Mouse (Mus musculus): ENCODE data around the gene Gpm6b. TPM values are rescaled to one million over a fixed set of nuclear protein-coding genes. Genes with fewer than 3 reads are reported as not detected.
A peak's percentile ranks its signal among the peaks of the same experiment; 100 is the strongest.

The Gpm6b gene
- polyA plus RNA-seq, 1 experiment from 2014 or later, result 5.0 TPM

DNA sequence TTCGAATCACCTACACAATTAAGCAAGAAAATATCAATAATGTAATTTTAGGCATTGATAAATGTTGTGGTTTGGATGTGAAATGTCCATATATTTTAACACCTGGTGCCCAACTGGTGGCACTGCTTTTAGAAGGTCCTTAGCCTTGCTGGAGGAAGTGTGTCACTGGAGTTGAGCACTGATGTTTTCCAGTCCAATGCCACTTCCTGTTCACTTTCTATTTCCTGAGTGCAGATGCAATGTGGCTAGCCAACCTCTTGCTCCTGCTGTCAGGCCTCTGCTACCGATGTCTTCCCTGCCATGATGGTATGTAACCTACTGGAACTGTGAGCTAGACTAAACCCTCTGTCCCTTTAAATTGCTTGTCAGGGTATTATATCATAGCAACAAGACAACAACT, 65.6 kb downstream of the Gpm6b start:
- WGBS, result 68% methylated on average over 2 of the region's 2 CpGs
- no peaks in the 10 kb centered on the region for H3K27me3 ChIP-seq (replicated peaks)
- no peaks in the 10 kb centered on the region for H3K4me1 ChIP-seq (replicated peaks)
- ATAC-seq (ENCODE audit: insufficient number of reproducible peaks, low FRiP score), result no peak
- H3K27ac ChIP-seq (ENCODE audit: poor library complexity, severe bottlenecking), result no peak overlapping the region
- no peak overlapping the region for H3K9ac ChIP-seq
- H3K4me2 ChIP-seq, result no peak overlapping the region
- H3K36me3 ChIP-seq, result no peaks in the 10 kb centered on the region
- H3K9me3 ChIP-seq (replicated peaks), result no peaks in the 10 kb centered on the region
- H3K4me3 ChIP-seq, result no peak overlapping the region

DNA sequence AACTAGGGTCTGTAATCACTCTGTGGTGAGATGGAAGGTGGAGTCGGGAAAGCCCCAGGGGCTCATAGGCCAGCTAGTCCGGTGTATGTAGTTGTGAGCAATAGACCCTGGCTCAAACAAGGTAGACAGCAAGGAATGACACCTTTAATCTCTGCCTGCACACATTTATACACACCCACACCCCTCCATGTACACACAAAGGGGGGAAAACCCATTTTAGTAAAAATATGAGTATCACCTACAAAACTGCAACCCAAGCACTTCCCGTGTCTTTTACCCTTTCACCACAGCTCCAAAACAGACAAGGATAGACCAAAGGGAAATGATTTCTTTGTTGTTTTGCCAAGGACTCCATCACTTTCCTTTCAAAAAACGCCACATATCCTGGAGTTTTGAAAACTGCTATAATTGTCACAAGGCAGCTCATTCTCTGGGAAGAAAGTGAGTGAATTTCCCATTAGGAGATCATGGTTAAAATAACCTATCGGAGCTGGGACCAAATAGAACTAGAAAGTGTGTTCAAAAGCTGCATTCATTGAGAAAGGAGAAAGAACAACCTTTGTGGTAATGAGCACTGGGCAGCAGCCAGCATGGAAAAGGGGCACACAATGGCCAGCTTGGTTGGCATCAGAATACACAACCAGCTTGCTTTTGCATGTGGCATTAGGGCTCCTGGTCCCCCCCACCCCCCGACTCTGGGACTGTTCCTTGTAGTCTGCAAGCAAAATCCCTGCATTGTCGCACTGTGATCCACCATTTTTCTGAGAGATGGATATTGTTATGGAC, 68.9 kb downstream of the Gpm6b start:
- no peaks in the 10 kb centered on the region for H3K27me3 ChIP-seq (replicated peaks)
- no peaks in the 10 kb centered on the region for H3K36me3 ChIP-seq
- no peak overlapping the region for H3K27ac ChIP-seq (ENCODE audit: poor library complexity, severe bottlenecking)
- H3K4me2 ChIP-seq, result no peak overlapping the region
- 73% methylated on average over 7 of the region's 7 CpGs for WGBS
- H3K4me1 ChIP-seq (replicated peaks), result no peaks in the 10 kb centered on the region
- no peak for ATAC-seq (ENCODE audit: insufficient number of reproducible peaks, low FRiP score)
- H3K9ac ChIP-seq, result no peak overlapping the region
- H3K9me3 ChIP-seq (replicated peaks), result no peaks in the 10 kb centered on the region
- no peak overlapping the region for H3K4me3 ChIP-seq

DNA sequence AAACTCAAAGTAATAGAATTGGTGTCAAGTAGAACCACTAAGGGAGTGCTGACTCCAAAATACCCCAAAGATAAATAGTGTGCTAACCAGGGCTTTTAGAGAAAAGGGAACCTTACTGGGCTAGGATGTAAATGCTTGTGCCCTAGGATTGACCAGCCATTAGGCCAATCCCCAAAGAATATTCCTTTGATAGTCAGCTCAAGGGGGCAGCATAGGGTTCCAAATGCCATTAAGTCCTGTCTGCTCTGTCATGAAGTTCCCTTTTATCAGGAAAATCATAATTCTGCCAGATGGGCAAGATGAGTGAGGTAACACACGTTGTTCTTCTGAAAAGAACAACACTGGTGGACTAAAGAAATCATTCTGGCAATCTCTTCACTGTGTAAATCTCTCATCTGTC, 70.1 kb downstream of the Gpm6b start:
- no peaks in the 10 kb centered on the region for H3K9me3 ChIP-seq (replicated peaks)
- WGBS, result 38% methylated on average over 1 of the region's 1 CpGs
- no peaks in the 10 kb centered on the region for H3K4me1 ChIP-seq (replicated peaks)
- no peak overlapping the region for H3K4me3 ChIP-seq
- H3K36me3 ChIP-seq, result no peaks in the 10 kb centered on the region
- no peak overlapping the region for H3K4me2 ChIP-seq
- H3K27ac ChIP-seq (ENCODE audit: poor library complexity, severe bottlenecking), result no peak overlapping the region
- ATAC-seq (ENCODE audit: insufficient number of reproducible peaks, low FRiP score), result no peak
- no peak overlapping the region for H3K9ac ChIP-seq
- no peaks in the 10 kb centered on the region for H3K27me3 ChIP-seq (replicated peaks)

DNA sequence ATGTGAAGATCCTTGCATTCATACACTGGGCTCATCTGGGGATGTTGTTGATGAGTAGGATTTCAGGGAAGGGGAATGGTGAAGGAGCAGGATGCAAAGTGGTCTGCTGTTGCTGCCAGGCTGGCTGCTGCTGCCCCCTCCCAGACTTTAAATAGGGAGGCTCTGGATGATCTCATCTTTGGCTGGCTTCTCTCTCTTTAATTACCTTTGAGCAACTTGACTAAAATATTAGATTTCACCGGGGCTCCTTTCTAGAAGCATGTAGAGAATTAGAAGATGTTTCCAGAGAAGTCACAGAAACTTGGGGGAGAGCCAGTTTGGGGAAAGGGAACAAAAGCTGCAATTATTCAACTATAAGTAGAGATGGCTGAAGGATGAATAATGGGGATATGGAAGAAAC, 76.5 kb downstream of the Gpm6b start:
- WGBS, result 71% methylated on average over 1 of the region's 1 CpGs
- Histone ChIP-seq H3K4me1 (replicated peaks) (no peaks in the 10 kb centered on the region), H3K27ac (ENCODE audit: poor library complexity, severe bottlenecking) (no peak overlapping the region), H3K4me3 (no peak overlapping the region), H3K36me3 (no peaks in the 10 kb centered on the region), H3K27me3 (replicated peaks) (no peaks in the 10 kb centered on the region), H3K9me3 (replicated peaks) (no peaks in the 10 kb centered on the region), H3K4me2 (no peak overlapping the region), H3K9ac (no peak overlapping the region)
- ATAC-seq (ENCODE audit: insufficient number of reproducible peaks, low FRiP score), result no peak

GRCm38 (mm10) chrX:166316552-166317375, 78.1 kb downstream of the Gpm6b start:
- Histone ChIP-seq H3K9ac (no peak overlapping the region), H3K27ac (ENCODE audit: poor library complexity, severe bottlenecking) (no peak overlapping the region), H3K9me3 (replicated peaks) (no peaks in the 10 kb centered on the region), H3K4me3 (no peak overlapping the region), H3K4me2 (no peak overlapping the region), H3K36me3 (no peaks in the 10 kb centered on the region), H3K4me1 (replicated peaks) (no peaks in the 10 kb centered on the region), H3K27me3 (replicated peaks) (no peaks in the 10 kb centered on the region)
- ATAC-seq (ENCODE audit: insufficient number of reproducible peaks, low FRiP score), result no peak
- 55% methylated on average over 7 of the region's 7 CpGs for WGBS

GRCm38 (mm10) chrX:166317376-166317679, 78.6 kb downstream of the Gpm6b start:
- Histone ChIP-seq H3K4me3 (no peak overlapping the region), H3K4me2 (no peak overlapping the region), H3K9ac (no peak overlapping the region), H3K9me3 (replicated peaks) (no peaks in the 10 kb centered on the region), H3K4me1 (replicated peaks) (no peaks in the 10 kb centered on the region), H3K27ac (ENCODE audit: poor library complexity, severe bottlenecking) (no peak overlapping the region), H3K27me3 (replicated peaks) (no peaks in the 10 kb centered on the region), H3K36me3 (no peaks in the 10 kb centered on the region)
- ATAC-seq (ENCODE audit: insufficient number of reproducible peaks, low FRiP score), result no peak
- 95% methylated on average over 1 of the region's 1 CpGs for whole genome bisulfite sequencing

GRCm38 (mm10) chrX:166323226-166323625, 84.5 kb downstream of the Gpm6b start:
- Histone ChIP-seq H3K4me1 (replicated peaks) (0 out of 2 replicates have a peak, but pooled peaks cover under 1% of the 10 kb centered on the region), H3K27ac (ENCODE audit: poor library complexity, severe bottlenecking) (no peak overlapping the region), H3K4me3 (no peak overlapping the region), H3K4me2 (no peak overlapping the region), H3K27me3 (replicated peaks) (no peaks in the 10 kb centered on the region), H3K36me3 (no peaks in the 10 kb centered on the region), H3K9ac (no peak overlapping the region), H3K9me3 (replicated peaks) (no peaks in the 10 kb centered on the region)
- 80% methylated on average over 3 of the region's 3 CpGs for WGBS
- no peak for ATAC-seq (ENCODE audit: insufficient number of reproducible peaks, low FRiP score)

DNA sequence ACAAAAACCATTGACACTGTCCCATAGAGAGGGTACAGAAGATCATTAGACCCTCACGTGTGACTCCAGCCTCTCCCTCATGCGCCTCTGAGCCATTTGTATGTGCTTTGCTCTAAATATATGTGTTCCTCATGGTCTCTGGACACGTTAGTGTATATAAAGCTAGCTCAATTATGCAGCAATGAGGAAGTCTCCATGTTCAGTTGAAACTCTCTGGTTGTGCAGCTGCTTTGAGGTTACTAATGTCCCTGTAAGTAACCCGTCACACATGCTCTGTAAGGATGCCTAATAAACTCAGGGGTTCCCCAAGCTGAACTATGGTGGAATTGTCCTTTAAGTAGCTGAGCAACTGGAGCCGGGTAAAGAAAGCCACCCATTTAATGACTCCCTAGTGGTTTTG, 88.9 kb downstream of the Gpm6b start:
- 0 out of 2 replicates have a peak, but pooled peaks cover 6% of the 10 kb centered on the region for H3K4me1 ChIP-seq (replicated peaks)
- 65% methylated on average over 5 of the region's 5 CpGs for WGBS
- H3K9ac ChIP-seq, result no peak overlapping the region
- H3K9me3 ChIP-seq (replicated peaks), result no peaks in the 10 kb centered on the region
- no peak overlapping the region for H3K4me3 ChIP-seq
- no peak overlapping the region for H3K27ac ChIP-seq (ENCODE audit: poor library complexity, severe bottlenecking)
- H3K27me3 ChIP-seq (replicated peaks), result no peaks in the 10 kb centered on the region
- ATAC-seq (ENCODE audit: insufficient number of reproducible peaks, low FRiP score), result no peak
- H3K4me2 ChIP-seq, result no peak overlapping the region
- H3K36me3 ChIP-seq, result no peaks in the 10 kb centered on the region

GRCm38 (mm10) chrX:166328219-166328901, 89.6 kb downstream of the Gpm6b start:
- no peak overlapping the region for H3K9ac ChIP-seq
- no peaks in the 10 kb centered on the region for H3K27me3 ChIP-seq (replicated peaks)
- H3K9me3 ChIP-seq (replicated peaks), result no peaks in the 10 kb centered on the region
- H3K36me3 ChIP-seq, result no peaks in the 10 kb centered on the region
- H3K4me1 ChIP-seq (replicated peaks), result 0 out of 2 replicates have a peak, but pooled peaks cover 6% of the 10 kb centered on the region
- 48% methylated on average over 3 of the region's 3 CpGs for WGBS
- no peak overlapping the region for H3K4me3 ChIP-seq
- H3K4me2 ChIP-seq, result no peak overlapping the region
- no peak overlapping the region for H3K27ac ChIP-seq (ENCODE audit: poor library complexity, severe bottlenecking)
- ATAC-seq (ENCODE audit: insufficient number of reproducible peaks, low FRiP score), result no peak

GRCm38 (mm10) chrX:166328904-166329451, 90.3 kb downstream of the Gpm6b start:
- 0 out of 2 replicates have a peak, but pooled peaks have one; percentile 29 for ATAC-seq (ENCODE audit: insufficient number of reproducible peaks, low FRiP score)
- H3K27ac ChIP-seq (ENCODE audit: poor library complexity, severe bottlenecking), result no peak overlapping the region

More at GRCm38 (mm10) chrX:166328904-166329451, 90.3 kb downstream of the Gpm6b start:
- no peaks in the 10 kb centered on the region for H3K36me3 ChIP-seq
- peak overlapping the region; percentile 42 for H3K4me2 ChIP-seq
- no peaks in the 10 kb centered on the region for H3K9me3 ChIP-seq (replicated peaks)
- no peak overlapping the region for H3K9ac ChIP-seq
- no peak overlapping the region for H3K4me3 ChIP-seq
- WGBS, result 24% methylated on average over 9 of the region's 9 CpGs
- no peaks in the 10 kb centered on the region for H3K27me3 ChIP-seq (replicated peaks)
- H3K4me1 ChIP-seq (replicated peaks), result 0 out of 2 replicates have a peak, but pooled peaks cover 6% of the 10 kb centered on the region
